Mouse (Mus musculus) stomach, postnatal 0 days (tissue): ENCODE data around the gene Cpne4. TPM values are rescaled to one million over a fixed set of nuclear protein-coding genes. Genes with fewer than 3 reads are reported as not detected.

Source experiments
- ATAC-seq: fragments of 200-750 bp; cut with Nextera tagmentation; 2 replicates; pipeline ENCODE4 v1.8.0; 2017; ENCODE audit not compliant: low FRiP score, low TSS enrichment
- DNase-seq: peaks from one replicate; pipeline ENCODE4 v3.0.0-alpha.2; 2016; ENCODE audit warnings: low spot score
- H3K27ac ChIP-seq: fragments of 300-500 bp; sonication (generic); replicated peaks from 2 replicates; pipeline ENCODE4 v1.5.1; 2014; ENCODE audit warnings: mild to moderate bottlenecking, control low read depth
- H3K27me3 ChIP-seq: fragments of 300-500 bp; sonication (generic); 2 replicates; pipeline ENCODE4 v1.6.1; 2014; ENCODE audit warnings: low read length; ENCODE audit not compliant: control insufficient read depth, insufficient read depth
- H3K36me3 ChIP-seq: fragments of 300-500 bp; sonication (generic); 2 replicates; pipeline ENCODE4 v1.6.1; 2014; ENCODE audit warnings: low read length, mixed read lengths; ENCODE audit not compliant: control insufficient read depth, insufficient read depth
- H3K4me1 ChIP-seq: fragments of 300-500 bp; sonication (generic); replicated peaks from 2 replicates; pipeline ENCODE4 v1.6.1; 2014; ENCODE audit warnings: antibody characterized with exemption; ENCODE audit not compliant: control insufficient read depth, insufficient read depth
- H3K4me2 ChIP-seq: fragments of 300-500 bp; sonication (generic); replicated peaks from 2 replicates; pipeline ENCODE4 v1.6.1; 2014; ENCODE audit warnings: low read depth, mild to moderate bottlenecking, control low read depth, moderate library complexity
- H3K4me3 ChIP-seq: fragments of 300-500 bp; sonication (generic); 2 replicates; pipeline ENCODE4 v1.5.1; 2014; ENCODE audit warnings: low read depth, low read length, control low read depth
- H3K9ac ChIP-seq: fragments of 300-500 bp; sonication (generic); 2 replicates; pipeline ENCODE4 v1.6.1; 2014; ENCODE audit warnings: mild to moderate bottlenecking, low read length, control low read depth, mixed read lengths
- H3K9me3 ChIP-seq: fragments of 300-500 bp; sonication (generic); 2 replicates; pipeline ENCODE4 v1.6.1; 2016; ENCODE audit warnings: low read length; ENCODE audit not compliant: control insufficient read depth
- CTCF ChIP-seq: IDR thresholded peaks from 2 replicates; pipeline ENCODE4 v1.5.1; 2016; ENCODE audit warnings: antibody characterized with exemption, low read depth, mild to moderate bottlenecking, moderate library complexity
- EP300 ChIP-seq: optimal IDR thresholded peaks from 2 replicates; pipeline ENCODE3; 2016; ENCODE audit warnings: antibody characterized with exemption
- WGBS: fragments of 180-500 bp; shearing (Covaris S2); extraction: QIAGEN DNeasy Blood & Tissue Kit; methylation state at CpG from one replicate; pipeline ENCODE4 v1.1.7; 2014; 5-methylcytosine and 5-hydroxymethylcytosine counted together
- polyA plus RNA-seq: library from polyadenylated mRNA; unstranded; fragments of >200 nt; fragmentation: Nextera tagmentation; extraction: Ambion mirVana; gene quantifications from 2 replicates; pipeline ENCODE4 v1.2.1, GENCODE M21; 2015

Cpne4 gene
- polyA plus RNA-seq, 1 experiment from 2014 or later = 0.28 TPM

GRCm38 (mm10) chr9:104890517-104890916, 343.4 kb downstream of the Cpne4 start:
- Histone ChIP-seq H3K9ac (no peak overlapping the region), H3K27ac (no peak overlapping the region), H3K4me1 (no peaks in the 10 kb centered on the region), H3K4me2 (no peak overlapping the region), H3K27me3 (no peaks in the 10 kb centered on the region), H3K4me3 (no peak overlapping the region), H3K36me3 (no peaks in the 10 kb centered on the region), H3K9me3 (no peaks in the 10 kb centered on the region)
- DNase-seq (no peak), ATAC-seq (no peak)
- TF ChIP-seq EP300 (no peak), CTCF (no peak)
- WGBS = 77% methylated on average over 3 of the region's 3 CpGs

DNA sequence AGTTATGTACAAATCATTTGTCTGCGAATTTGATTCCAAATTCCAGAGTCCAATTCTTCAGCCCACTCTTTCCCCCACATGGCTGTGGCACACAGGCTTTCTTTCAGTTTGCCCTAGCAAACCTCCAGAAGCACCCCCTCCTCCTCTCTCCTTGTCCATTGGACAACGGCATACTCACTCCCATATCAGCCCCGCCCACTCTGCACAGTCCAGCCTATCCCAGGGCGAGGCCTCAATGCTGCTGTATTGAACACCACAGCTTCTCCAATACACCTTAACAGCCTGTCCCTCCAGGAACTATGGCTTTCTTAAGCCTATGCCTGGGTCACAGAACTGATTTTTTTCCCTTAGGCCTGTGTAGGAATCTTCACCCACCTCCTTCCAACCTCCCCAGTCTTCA, 348.3 kb downstream of the Cpne4 start:
- no peak overlapping the region for H3K9ac ChIP-seq
- H3K27me3 ChIP-seq = no peaks in the 10 kb centered on the region

DNA sequence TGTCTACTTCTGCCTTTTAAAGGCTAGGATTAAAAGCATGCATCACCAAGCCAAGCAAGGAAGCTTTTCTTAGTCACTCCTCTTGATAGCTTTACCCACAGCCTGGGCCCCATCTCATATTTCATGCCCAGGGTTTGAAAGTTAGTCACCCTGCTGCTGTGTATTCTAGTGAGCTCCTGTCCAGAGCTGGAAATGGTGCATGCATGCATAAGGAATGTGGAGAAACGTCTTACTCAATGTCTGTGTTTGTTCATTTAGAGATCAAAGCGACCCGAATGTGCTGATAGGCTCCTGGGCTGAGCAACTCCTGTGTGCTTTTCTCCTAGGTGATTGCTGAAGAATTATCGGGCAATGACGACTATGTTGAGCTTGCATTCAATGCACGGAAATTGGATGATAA, 354.0 kb downstream of the Cpne4 start:
- H3K4me3 ChIP-seq = no peak overlapping the region
- DNase-seq = peak; percentile 67
- H3K9me3 ChIP-seq = no peaks in the 10 kb centered on the region
- H3K4me1 ChIP-seq = no peaks in the 10 kb centered on the region
- TF ChIP-seq CTCF = no peak
- TF ChIP-seq EP300 = no peak
- H3K27ac ChIP-seq = no peak overlapping the region
- H3K4me2 ChIP-seq = no peak overlapping the region
- WGBS = 47% methylated on average over 6 of the region's 6 CpGs
- H3K9ac ChIP-seq = no peak overlapping the region
- no peaks in the 10 kb centered on the region for H3K27me3 ChIP-seq
- H3K36me3 ChIP-seq = no peaks in the 10 kb centered on the region
- peak; percentile 97 for ATAC-seq

More for the DNA sequence above, 348.3 kb downstream of the Cpne4 start:
- Histone ChIP-seq H3K36me3 (no peaks in the 10 kb centered on the region), H3K4me3 (no peak overlapping the region), H3K9me3 (no peaks in the 10 kb centered on the region), H3K27ac (no peak overlapping the region), H3K4me2 (no peak overlapping the region), H3K4me1 (no peaks in the 10 kb centered on the region)
- DNase-seq = peak; percentile 48
- no peak for TF ChIP-seq CTCF
- no peak for TF ChIP-seq EP300
- 76% methylated on average over 4 of the region's 4 CpGs for WGBS
- peak; percentile 85 for ATAC-seq

- DNase-seq (no peak), ATAC-seq (no peak; the same call in 1 of the 2 replicates)
- Histone ChIP-seq H3K4me2 (no peak overlapping the region), H3K36me3 (no peaks in the 10 kb centered on the region), H3K9ac (no peak overlapping the region), H3K27me3 (no peaks in the 10 kb centered on the region), H3K27ac (no peak overlapping the region), H3K9me3 (no peaks in the 10 kb centered on the region), H3K4me1 (no peaks in the 10 kb centered on the region), H3K4me3 (no peak overlapping the region)
- no peak for TF ChIP-seq EP300
- no peak for TF ChIP-seq CTCF
- 53% methylated on average over 2 of the region's 2 CpGs for WGBS
Measured at GRCm38 (mm10) chr9:104901827-104902226, 354.7 kb downstream of the Cpne4 start.

- DNase-seq = no peak
- ATAC-seq = no peak
- no peak overlapping the region for H3K4me3 ChIP-seq
Measured at GRCm38 (mm10) chr9:104912686-104913085, 365.6 kb downstream of the Cpne4 start.

DNA sequence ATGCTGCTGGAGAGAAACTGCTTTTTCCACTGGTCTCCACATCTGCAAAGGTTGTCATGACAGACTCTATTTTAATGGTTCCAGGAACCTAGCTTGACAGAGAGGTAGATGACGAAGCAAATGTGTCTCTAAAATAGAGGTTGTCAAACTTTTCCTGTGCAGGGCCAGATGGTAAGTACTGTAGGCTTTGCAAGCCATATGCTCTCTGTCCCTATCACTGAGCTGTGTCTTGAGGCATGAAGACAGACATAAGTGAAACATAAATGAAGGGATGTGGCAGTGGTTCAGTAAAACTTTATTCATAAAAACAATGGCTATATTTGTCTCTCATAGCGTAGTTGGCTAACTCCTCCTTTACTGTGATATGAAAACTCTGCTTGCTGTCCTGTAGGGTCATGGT, 366.2 kb downstream of the Cpne4 start:
- H3K4me1 ChIP-seq = no peaks in the 10 kb centered on the region
- no peak overlapping the region for H3K27ac ChIP-seq
- H3K9me3 ChIP-seq = no peaks in the 10 kb centered on the region
- H3K27me3 ChIP-seq = no peaks in the 10 kb centered on the region
- H3K4me2 ChIP-seq = no peak overlapping the region
- TF ChIP-seq CTCF = no peak
- TF ChIP-seq EP300 = no peak
- ATAC-seq = no peak
- H3K9ac ChIP-seq = no peak overlapping the region
- WGBS = 75% methylated on average over 2 of the region's 2 CpGs
- no peaks in the 10 kb centered on the region for H3K36me3 ChIP-seq
- DNase-seq = no peak
- H3K4me3 ChIP-seq = no peak overlapping the region

More at GRCm38 (mm10) chr9:104912686-104913085, 365.6 kb downstream of the Cpne4 start:
- TF ChIP-seq CTCF (no peak), EP300 (no peak)
- 53% methylated on average over 2 of the region's 2 CpGs for WGBS
- Histone ChIP-seq H3K36me3 (no peaks in the 10 kb centered on the region), H3K4me1 (no peaks in the 10 kb centered on the region), H3K4me2 (no peak overlapping the region), H3K27ac (no peak overlapping the region), H3K9me3 (no peaks in the 10 kb centered on the region), H3K9ac (no peak overlapping the region), H3K27me3 (no peaks in the 10 kb centered on the region)
